Mouse (Mus musculus) embryo, embryonic 10.5 days (tissue): Measurements from ENCODE around the gene Npnt.

ENCODE experiments used
- DNase-seq: peaks from one replicate; pipeline ENCODE4 v3.0.0-alpha.2; 2015; ENCODE audit warnings: low spot score

Npnt gene

GRCm38 (mm10) chr3:132855458-132856212 lies 94.5 kb downstream of the Npnt start:
- peak; percentile 84 for DNase-seq

DNA sequence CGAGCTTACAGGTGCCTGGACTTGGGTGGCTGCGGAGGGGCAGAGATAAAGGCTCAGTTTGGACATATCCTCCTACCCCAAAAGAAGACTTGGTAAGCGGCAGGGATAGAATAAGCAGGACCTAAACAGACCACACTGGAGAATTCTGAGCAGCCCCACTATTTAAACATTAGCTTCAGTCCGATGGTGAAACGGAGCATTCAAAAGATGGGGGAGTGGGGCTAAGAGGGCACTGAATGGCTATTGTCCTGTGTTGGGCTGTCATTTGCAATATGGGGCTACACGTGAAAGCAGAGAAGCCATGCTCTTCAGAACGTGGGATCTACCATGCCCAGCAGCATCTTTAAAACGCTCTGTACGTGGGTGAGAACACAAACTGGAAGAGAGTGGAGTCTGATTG lies 95.8 kb downstream of the Npnt start:
- no peak for DNase-seq

- no peak for DNase-seq
Measured at GRCm38 (mm10) chr3:132851841-132852728, 98.0 kb downstream of the Npnt start.

GRCm38 (mm10) chr3:132851417-132851816 lies 98.7 kb downstream of the Npnt start:
- DNase-seq, result no peak

- no peak for DNase-seq
Measured at GRCm38 (mm10) chr3:132850431-132850830, 99.7 kb downstream of the Npnt start.

- no peak for DNase-seq
Measured at GRCm38 (mm10) chr3:132849669-132850068, 100.4 kb downstream of the Npnt start.

DNA sequence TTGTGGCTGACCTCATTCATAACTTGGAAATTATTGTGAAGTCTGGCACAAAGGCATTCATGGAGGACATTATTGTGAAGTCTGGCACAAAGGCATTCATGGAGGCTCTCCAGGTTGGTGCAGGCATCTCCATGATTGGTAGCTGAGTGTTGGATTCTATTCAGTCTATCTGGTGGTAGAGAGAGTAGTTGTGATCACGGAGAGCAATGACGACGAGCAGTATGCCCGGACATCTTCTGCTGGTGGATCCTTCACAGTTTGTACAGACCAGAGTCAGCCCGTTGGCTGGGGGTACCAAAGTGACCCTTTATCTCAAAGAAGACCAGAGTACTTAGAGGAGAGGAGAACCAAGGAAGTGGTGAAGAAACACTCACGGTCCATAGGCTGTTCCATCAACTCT lies 107.4 kb downstream of the Npnt start:
- DNase-seq, result no peak

- no peak for DNase-seq
Measured at GRCm38 (mm10) chr3:132839516-132839915, 110.6 kb downstream of the Npnt start.

DNA sequence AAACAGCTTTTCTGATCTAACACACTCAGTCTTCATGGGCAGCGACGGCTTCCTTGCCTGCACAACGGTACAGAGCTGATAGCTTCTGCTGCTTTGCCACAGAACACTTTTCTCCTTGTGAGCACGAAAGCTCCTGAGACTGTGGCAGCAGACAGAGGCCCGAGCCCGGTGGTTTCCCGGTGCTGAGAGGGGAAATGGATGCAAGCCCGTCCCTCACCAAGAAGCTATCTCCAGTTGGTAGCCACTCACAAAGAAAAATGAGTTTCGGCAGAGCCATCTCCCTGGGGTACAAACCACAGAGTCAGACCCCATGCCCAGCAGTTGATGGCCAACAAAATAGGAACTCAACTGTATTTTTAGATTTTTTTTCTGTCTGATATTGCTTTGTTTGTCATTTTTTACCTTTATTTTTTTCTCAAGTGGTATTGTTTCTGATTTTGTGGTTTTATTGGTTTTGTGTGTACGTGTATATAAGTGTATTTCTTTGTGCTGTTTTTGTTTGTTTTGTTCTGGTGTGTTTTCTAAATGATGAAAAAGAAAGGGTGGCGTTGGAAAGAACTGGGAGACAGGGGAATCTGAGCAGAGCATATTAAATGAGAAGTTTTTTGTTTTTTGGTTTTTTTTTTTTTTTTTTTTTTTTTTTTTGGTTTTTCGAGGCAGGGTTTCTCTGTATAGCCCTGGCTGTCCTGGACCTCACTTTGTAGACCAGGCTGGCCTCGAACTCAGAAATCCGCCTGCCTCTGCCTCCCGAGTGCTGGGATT lies 111.3 kb downstream of the Npnt start:
- DNase-seq, result no peak

GRCm38 (mm10) chr3:132837134-132837533 lies 113.0 kb downstream of the Npnt start:
- no peak for DNase-seq

DNA sequence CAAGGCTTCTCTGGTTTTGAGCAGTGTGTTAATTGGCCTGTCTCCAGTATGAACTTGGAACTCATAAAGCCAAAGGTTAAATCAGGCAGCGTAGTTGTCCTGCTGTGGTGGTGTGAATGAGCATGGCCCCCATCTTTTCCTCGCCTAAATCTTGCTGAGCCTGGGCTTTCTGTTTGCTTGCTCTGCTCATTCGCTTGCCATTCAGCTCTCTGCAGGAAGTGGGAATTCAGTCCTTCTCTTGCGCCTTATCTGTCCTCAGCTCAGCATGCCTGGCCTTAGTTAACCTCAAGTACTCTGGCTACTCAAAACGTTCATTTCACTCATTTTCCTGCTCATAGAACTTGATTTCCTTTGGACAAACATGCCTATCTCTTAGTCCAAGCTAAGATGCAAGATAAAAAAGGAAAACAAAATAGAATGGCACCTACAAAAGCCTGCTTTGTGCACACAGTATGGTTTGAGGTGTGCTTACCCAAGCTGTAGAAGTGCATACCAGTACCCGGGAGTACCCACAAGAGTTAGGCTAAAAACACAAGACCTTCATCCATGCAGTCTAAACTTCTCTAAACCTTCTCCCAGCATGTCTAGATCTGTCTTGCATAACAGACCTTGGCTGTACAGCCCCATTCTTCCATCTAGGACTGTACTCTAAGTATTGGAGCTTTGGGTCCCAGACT lies 114.8 kb downstream of the Npnt start:
- DNase-seq, result no peak
